Mouse (Mus musculus) CD4-positive helper T cell, adult 2 months (primary cell): ENCODE results near the gene Dscaml1.
A peak's percentile ranks its signal among the peaks of the same experiment; 100 is the strongest.

Experiments used
- DNase-seq: peaks from one replicate; pipeline ENCODE4 v3.0.0-alpha.2; 2012; ENCODE audit warnings: low read depth, missing footprints, low spot score

Dscaml1 gene

DNA sequence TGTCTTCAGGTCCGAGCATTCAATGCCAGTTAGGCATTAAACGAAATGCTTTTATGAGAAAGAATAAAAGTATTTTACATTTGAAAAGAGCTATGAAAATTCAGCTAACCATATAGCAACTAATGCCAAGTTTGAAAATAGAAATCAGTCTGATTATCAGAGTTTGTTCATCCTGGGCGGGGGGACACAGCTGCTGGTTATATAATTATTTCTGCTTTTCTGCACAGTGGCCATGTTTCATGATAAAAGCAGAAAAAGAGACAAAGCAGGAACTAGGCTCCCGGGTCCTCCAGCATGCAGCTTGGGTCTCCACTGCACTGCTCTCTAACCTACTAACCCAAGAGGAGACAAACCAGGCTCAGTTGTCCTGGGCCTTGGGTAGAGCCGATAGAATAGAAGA lies 143.9 kb downstream of the Dscaml1 start:
- DNase-seq: no peak

DNA sequence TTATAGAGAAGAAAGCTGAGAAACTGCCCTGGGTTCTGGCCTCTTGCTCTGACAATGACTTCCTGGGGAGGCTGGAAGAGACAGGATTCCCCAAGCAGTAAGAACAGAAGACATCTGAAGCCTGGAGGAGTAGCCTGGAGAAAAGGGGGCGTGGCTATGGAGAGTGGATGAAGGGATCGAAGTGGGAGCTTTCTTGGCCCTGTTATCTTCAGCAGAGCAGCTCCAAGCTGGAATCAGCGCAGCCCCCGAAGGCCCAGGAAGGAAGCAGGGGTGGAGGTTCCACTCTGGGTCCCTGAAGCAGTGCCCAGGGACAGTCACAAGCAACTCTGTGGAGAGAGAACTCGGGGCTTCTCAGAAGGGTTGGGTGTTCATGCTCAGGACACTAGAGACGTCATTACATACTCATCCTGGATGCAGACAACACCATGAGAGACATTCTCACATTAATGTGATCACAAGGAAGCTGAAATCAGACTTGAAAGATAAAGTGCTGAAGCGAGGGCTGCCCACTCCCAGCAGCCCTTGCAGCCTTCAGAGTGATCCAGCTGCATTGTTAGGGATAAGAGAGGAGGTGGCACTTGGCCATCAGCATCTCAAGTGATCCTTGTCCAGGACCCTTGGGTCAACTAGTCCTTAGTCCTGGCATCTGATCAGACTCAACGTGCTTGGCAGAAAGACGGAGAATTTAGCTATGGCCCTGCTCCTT lies 146.5 kb downstream of the Dscaml1 start:
- no peak for DNase-seq

DNA sequence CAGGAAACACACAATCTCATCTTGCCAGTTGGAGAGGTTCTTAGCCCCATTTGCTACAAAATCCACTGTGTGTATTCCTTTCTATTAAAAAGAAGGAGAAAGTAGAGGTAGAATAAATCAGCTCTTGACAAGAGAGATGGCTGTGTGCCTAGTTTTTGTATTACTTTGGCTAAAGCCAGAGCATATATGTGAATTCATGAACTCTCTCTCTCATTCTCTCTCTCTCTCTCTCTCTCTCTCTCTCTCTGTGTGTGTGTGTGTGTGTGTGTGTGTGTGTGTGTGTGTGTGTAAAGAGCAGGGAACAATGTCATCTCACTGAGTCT lies 147.0 kb downstream of the Dscaml1 start:
- DNase-seq: no peak

DNA sequence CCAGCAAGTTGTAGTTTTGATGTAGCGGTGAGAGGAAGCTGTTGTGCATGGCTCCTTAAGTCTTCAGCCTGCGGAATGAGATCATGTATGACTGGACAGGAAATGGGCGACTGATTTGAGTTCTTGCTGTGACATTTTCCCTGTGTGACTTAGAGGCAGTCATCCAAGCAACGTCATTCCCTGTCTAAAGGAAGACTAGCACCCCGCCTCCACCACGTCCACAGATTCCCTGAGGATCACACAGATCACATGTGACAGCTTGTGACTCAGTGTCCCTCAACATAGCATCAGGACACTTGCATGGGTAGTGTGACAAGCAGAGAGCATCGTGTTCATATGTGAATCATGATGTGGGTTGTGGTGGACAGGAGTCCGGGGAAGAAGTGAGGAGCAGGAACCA lies 147.6 kb downstream of the Dscaml1 start:
- DNase-seq: no peak

DNA sequence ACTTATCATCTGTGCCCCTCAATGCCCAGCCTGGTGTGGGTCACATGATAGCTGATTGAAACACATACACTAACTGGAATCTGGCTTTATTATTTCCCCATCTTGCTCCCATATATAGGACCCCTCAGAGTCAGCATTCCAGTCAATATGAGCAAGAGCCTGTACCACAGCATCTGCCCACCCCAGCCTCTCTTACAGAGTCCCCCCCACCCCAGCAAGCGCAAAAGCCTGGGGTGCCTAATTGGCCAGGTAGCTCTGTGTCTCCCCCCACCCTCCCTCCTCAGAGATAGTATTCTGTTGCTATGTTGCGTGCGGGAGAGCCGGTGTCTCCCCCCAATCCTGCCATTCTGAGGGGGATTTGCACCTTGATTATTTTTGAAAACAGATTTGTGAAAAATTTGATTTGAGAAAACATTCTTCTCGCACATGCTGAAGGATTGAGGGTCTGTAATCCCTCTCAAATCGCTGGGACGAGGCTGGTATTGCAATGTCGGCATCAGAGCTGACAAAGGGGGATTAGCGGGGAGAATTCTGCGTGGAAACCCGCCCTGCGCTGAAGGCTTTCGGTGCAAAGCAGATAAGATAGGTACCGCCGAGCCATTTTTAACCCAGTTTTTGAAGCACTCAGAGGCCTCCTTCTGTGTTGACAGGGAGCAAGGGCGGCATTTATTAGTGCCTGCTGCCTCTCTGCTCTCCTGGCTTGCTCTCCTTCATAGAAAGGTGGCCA lies 153.8 kb downstream of the Dscaml1 start:
- no peak for DNase-seq

DNA sequence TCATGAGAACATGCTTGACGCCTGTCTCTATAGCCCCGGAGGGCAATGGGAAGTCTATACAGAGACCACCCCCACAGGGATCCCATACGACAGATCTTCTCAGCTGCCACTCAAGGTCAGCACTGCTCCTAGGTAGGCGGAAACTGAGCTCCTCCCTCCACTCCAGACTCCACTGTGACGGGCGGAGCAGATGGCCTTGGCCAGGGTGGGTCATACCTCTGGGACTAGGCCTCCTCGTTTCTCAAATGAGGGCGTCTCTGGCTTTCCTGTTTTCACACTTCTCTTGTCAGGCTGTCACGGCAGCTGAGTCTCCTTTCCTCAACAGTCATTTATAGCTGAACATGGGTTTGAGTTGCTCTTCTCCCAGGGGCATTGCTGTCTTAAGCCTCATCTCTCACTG lies 160.0 kb downstream of the Dscaml1 start:
- no peak for DNase-seq

DNA sequence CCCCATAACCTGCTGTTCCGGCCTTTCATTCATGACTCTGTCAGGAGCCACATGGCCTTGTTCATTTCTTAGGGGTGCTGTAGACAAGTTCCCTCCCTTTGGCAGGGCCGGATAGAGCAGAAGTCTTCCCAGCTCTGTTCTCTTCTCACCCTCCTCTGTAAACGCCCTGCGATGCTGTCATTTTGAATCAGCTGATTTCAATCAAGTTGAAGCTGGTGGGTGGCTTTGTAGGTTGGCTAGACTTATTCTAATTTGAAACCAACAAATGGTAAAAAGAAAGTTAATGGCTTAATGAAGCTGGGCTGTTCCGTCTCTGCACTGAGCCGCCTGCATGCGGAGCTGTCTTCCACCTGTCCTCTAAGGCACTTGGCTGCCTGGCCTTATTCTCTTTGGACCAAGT lies 161.3 kb downstream of the Dscaml1 start:
- DNase-seq: no peak

DNA sequence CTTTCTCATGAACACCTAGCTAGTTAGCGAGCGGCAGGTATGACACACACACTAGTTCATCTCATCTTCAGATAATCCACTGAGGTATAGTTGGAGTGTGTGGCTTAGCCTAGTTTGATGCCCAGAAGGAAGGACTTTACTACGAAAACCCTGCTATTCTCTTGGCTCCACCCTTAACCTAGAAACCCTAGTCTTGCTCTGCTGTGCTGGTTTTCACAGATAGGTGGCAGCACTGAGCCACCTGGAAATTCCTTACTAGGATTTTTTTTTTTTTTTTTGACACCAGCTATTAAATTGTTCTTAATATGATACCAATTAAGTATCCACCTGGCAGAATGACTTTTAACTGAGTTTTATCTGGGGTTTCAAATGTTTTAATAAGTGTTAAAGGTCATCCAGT lies 163.4 kb downstream of the Dscaml1 start:
- peak; percentile 20 for DNase-seq

DNA sequence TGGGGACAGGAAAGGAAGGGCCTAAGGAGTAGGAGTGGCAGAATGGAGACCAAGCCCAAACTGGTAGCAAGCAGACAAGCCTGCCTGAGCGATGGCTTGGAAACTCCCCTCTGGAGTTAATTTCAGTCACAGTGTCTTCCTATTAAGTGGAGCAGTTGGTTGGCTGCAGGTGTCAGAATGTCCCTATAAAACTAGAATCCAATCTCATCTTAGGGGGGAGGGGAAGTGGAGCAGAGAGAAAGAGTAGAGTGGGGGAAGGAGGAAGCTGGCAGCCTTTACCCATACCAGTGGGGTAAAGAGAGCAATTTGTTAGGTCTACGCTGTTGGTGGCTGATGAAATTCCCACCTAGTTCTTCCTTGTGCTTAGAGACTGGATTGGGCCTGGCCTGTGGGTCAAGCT lies 164.6 kb downstream of the Dscaml1 start:
- DNase-seq: no peak

DNA sequence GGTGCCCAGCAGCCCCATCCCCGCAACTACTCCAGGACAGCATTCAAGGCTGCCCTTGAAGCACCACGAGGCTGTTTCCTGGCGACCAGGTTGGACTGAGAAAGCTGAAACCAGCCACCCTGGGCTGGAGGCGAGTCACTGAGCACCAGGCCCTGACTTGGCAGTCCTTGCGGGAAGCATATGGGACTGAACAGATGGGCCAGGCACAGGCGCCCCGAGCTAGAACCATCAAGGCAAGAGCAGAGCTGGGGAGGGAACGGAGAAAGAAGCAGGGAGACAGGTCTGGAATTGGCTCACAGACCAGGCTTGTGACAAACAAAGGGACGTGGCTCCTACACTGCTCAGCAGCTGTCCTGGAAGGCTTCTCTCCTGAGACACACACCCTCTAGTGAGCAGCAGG lies 165.9 kb downstream of the Dscaml1 start:
- no peak for DNase-seq

DNA sequence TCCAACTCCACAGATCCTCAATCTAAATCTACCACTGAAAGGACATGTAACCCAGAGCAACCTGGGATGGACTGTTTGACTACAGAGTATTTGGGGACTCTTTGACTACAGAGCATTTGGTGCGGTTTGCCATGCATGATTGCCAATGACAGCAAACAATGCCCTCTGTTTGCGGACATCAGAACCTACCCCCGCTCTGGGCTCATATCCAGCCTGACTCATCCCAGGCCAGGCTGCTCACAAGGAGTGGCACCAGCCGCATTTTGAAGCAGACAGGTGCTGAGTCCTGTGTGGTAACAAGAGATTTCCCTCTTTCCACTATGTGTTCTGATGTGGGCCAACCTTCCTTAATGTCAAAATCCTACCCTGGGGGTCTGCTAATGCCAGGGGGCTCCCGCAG lies 171.7 kb downstream of the Dscaml1 start:
- no peak for DNase-seq

DNA sequence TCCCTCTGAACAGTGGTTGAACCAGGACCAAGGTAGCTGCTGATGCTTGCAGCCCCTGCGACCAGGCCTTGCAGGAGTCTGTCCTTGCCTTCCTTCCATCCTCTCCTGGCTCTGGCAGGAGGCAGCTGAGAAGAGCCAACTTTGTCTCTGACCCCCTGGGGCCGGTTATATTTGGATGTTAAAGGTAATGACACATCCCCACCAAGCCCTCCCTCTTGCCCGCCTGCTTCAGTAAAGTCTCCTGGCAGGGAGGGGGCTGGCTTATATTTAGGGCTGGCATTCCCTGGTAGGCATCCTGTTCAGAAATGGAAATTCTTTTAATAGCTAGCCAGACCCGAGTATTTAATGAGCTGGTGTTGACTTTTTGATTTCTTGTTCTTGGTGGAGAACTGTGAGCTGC lies 172.9 kb downstream of the Dscaml1 start:
- DNase-seq: no peak

DNA sequence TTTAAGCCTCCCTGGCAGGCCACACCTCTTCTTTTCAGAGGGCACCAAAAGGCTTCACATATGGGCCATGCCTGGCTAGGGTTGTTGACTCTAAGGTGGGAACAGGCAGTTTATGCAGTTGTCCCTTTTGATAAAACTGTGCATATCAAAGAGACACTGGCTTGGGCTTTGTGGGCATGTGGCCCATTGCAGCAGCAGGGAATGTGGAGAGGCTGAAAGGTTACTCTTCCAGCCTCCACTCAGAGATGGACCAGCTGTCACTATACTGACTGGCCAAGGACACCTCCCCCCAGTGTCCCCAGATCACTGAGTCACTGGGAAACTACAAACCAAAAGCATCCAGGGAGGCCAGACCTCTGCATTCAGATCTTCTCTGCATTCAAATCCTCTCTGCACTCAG lies 180.9 kb downstream of the Dscaml1 start:
- DNase-seq: no peak

DNA sequence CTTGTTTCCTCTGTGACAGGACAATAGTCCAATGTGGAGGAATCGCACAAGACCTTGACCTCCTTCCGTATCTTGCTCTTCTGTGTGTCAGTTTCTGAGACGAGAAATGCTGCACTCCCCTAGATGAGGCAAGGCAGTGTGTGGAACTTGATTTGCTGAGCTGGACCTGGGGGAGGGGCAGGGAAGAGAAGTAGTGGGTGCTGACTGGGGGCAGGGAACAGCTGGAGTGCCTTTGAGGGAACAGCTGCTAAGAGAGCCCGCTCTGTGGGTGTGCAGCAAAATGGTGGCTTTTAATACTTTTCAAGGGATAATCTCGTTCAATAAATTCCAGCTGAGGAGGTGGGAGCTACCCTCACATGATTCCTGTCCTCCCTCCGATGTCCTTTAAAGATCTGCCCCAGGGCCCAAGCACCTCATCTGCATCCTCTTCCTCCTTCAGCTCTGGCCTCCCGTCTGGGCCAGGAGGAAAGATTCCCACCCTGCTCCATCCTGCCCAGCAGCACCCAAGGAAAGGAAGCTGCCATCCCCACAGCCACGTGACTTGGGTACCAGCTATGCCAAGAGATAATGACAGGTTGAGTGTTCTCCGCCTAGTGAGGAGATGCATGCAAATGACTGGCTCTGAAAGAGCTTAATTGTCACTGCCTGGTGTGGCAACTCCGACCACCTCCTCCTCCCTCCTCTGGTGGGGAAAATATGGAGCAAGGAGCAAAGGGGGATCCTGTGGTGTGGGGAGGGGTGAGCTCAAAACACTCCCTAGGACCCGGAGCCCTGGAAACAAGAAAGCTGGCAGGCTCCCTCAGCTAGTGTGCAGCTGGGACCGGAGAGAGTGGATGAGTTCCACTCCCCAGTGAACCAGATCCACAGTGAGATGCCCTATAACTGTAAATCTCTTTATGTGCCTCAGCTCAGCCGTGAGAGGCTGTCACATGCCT lies 181.9 kb downstream of the Dscaml1 start:
- DNase-seq: no peak

DNA sequence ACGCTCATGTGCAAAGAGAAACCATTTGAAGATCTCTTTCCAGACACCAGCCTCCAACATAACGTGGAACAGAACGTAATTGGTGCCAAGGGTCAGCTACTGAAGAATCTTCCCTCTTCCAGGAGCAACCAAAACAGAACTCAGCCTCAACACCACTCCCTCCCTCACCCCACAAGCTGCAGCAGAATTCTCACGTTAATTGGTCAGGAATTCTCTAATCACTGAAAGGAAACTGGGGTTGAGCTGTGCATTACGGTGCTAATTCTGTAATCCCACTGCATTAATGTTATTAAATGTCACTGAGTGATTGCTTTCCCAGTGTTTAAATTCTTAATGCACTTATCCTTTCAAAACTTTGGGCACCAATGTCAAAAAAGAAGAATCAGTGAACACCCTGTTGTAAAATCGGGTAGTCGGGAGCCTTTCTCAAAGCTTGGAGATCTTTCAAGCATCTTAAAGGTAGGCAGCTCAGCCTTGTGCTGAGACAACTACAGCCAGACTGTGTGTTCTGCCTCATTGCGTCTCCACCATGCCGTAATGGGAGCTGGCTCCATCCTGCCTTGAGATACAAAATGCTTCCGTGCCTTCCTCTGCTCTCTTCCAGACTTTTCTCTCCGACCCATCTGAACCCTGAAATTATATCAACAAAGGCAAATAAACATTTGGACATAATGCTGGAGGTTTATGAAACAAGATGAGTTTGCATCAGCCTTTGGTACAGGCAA lies 184.1 kb downstream of the Dscaml1 start:
- no peak for DNase-seq

DNA sequence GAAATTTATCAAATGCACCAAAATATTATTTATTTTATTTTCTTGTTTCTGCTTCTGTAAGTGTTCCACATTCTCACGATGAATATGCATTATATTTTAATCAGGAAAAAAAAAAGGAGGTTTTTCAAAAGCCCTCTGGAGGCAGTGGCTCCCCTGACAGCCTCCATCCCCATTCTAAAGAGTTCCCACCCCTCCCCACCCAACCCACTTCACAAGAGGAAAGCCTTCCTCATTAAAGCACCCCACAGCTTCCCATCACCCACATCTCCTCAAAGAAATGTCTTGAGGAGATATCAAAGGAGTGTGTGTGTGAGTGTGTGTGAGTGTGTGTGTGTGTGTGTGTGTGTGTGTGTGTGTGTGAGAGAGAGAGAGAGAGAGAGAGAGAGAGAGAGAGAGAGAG lies 188.2 kb downstream of the Dscaml1 start:
- no peak for DNase-seq

DNA sequence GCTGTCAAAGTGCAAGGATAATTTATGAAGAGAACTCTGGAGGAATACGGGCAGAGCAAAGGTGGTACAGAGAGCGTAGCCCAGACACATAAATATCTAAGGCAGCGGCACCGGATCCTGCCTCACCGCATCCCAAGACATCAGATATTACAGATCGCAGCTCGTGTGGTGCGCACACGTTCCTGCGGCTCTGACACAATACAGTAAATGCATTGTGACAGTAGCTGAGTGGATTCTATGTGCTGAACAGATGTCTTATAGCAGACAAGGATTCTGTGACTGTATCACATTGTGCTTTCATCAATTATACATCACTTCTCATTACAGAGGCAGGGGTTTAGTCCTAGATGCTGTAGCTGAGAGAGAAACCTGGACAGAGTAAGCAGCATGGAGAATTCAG lies 191.5 kb downstream of the Dscaml1 start:
- no peak for DNase-seq

DNA sequence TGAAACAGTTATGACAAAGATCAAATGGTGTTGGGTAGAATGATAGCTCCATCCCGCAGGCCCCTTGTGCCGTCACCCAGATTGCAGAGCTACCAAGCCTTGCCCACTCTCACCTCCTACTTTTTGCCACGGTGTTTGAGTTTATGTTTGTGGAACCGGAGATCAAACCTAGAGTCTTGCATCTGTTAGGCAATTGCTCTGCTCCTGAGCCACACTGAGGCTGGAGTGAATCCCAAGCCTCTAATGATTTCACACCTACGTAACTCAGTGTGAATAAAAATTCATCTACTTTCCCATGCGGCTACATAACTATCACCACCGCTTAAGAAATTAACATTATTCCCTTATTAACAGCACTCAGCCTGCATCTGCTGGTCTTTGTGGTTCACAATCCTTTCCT lies 192.0 kb downstream of the Dscaml1 start:
- no peak for DNase-seq

DNA sequence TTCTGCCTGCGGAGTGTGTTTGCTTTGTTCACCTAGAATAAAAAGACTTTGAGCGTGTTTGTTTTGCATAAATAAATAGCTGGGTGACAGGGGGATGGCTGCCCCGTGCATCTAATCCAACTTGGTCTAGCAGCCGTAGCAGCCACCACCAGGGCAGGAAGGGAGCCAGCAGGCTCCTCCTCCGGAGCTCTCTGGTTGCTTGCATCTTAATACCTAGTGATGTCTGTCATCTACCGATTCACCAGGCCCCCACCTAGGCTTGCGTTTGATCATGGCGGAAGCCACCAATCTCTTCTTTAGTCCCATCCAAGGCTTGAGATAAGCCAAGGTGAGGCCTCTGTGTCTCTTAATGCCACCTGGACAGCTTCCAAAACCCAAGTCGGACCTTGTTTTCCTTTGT lies 193.6 kb downstream of the Dscaml1 start:
- no peak for DNase-seq

DNA sequence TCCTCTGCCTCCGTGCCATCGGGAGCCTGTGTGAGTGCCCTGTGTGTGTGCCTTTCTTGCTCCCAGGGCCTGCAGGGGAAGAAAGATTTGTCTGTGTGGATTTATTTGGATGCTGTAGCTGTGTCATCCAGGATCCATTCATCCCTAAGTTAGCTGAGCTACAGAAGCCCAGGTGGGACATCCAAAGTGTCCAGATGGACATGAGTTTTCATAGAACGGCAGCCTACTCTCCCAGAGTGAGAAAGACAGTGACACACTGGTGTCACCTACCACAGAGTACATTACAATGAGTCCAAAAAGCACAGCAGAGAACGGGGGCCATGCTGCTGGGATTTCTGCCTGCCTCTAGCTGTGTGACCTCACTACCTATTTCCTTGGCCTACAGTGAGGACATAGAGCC lies 194.5 kb downstream of the Dscaml1 start:
- no peak for DNase-seq

DNA sequence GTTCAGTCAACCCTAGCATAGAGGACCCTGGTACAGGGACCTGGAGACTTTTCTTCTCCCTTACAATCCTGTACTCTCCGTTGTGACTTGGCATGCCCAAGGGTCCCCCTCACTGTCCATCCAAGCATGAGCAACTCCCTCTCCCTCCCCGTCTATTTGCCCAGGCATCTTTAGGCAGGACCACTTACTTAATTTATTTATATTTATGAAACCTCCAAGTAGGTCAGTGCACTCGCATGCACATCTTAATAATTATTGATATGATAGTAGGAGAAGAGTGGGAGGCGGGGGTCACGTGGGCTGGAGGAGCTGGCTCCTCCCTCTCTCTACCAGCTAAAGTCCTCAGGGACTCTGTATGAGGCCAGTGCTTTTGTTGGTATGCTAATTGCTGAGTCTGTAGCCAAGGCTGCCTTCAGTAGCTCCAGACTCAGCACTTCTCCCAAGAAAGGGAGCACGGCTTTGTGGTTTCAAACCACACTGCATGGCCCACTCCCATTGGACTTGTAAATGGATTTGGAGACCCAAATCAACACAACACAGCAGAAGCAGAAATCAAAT lies 199.5 kb downstream of the Dscaml1 start:
- no peak for DNase-seq

DNA sequence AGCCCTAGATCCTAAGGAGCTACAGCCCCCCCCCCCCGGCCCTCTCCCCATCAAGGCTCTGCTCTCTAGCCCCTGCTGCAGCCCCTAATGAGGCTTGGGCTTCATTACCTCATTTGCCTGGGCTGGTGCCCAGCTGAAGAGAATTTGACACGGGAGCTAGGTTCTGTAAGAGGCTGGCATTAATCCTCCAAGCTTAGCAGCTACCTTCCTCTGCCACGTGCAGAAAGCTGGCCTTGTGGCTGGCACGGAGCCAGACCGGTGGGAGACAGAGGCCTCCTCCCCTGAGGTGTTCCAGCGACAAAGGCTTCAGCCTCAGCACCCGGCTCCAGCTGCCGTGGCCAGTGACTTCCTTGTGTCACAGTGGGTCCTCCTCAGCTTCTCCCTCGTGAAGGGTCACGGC lies 206.1 kb downstream of the Dscaml1 start:
- DNase-seq: no peak
